Mouse (Mus musculus): Measurements from ENCODE around the gene Gas2.

DNA sequence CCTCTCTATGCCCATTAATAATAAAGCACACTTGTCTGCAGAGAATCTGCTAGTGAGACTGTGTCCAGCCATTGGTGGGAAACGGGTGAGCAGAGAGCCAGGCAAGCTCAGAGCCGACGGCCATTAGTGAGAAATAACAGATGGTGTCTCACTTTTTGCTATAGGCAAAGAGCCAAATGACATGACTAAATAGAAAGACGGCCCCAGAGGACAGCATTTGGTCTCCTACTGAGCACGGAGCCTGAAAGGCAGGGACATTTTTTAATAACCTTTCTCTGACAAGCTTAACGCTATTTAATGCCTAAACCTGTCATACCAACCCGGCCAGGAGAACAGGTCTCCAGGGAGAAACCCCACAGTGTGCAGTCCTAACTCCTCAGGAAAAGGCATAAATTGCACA, 29.9 kb upstream of the Gas2 start:
- TF ChIP-seq MAX (IDR thresholded peaks at IDR 0.05) (no peak), CTCF (IDR thresholded peaks at IDR 0.05; ENCODE audit: control insufficient read depth, insufficient read depth, insufficient read length) (no peak), CEBPB (IDR thresholded peaks at IDR 0.05; ENCODE audit: low read depth) (no peak)

Data from C2C12 (cell line).